Mouse (Mus musculus) limb, embryonic 15.5 days (tissue): ENCODE data around the gene Nrn1l. TPM values are rescaled to one million over a fixed set of nuclear protein-coding genes. Genes with fewer than 3 reads are reported as not detected.
A peak's percentile ranks its signal among the peaks of the same experiment; 100 is the strongest.

Source experiments
- ATAC-seq: fragments of 200-750 bp; cut with Nextera tagmentation; 2 replicates; pipeline ENCODE4 v1.8.0; 2017; ENCODE audit warnings: low read depth, moderate TSS enrichment; ENCODE audit not compliant: insufficient number of reproducible peaks, low FRiP score, low TSS enrichment
- H3K27ac ChIP-seq: fragments of 300-500 bp; sonication (generic); 2 replicates; pipeline ENCODE4 v1.5.1; 2015; ENCODE audit warnings: moderate library complexity, mild to moderate bottlenecking, inconsistent platforms
- H3K27me3 ChIP-seq: fragments of 300-500 bp; sonication (generic); 2 replicates; pipeline ENCODE4 v1.6.1; 2015; ENCODE audit warnings: inconsistent platforms
- H3K36me3 ChIP-seq: fragments of 300-500 bp; sonication (generic); 2 replicates; pipeline ENCODE4 v1.6.1; 2015; ENCODE audit warnings: inconsistent platforms
- H3K4me1 ChIP-seq: fragments of 300-500 bp; sonication (generic); 2 replicates; pipeline ENCODE4 v1.6.1; 2015; ENCODE audit warnings: inconsistent platforms
- H3K4me2 ChIP-seq: fragments of 300-500 bp; sonication (generic); 2 replicates; pipeline ENCODE4 v1.6.1; 2015; ENCODE audit warnings: mild to moderate bottlenecking, inconsistent platforms
- H3K4me3 ChIP-seq: fragments of 300-500 bp; sonication (generic); 2 replicates; pipeline ENCODE4 v1.5.1; 2015; ENCODE audit warnings: mild to moderate bottlenecking, inconsistent platforms
- H3K9ac ChIP-seq: fragments of 300-500 bp; sonication (generic); 2 replicates; pipeline ENCODE4 v1.6.1; 2015; ENCODE audit warnings: inconsistent platforms
- H3K9me3 ChIP-seq: fragments of 300-500 bp; sonication (generic); 2 replicates; pipeline ENCODE4 v1.6.1; 2016; ENCODE audit warnings: inconsistent platforms
- WGBS: fragments of 180-500 bp; shearing (Covaris S2); methylation state at CpG from one replicate; pipeline ENCODE4 v1.1.7; 2015; 5-methylcytosine and 5-hydroxymethylcytosine counted together
- polyA plus RNA-seq: library from polyadenylated mRNA; unstranded; fragments of >200 nt; fragmentation: Nextera tagmentation; extraction: Ambion mirVana; gene quantifications from 2 replicates; pipeline ENCODE4 v1.2.1, GENCODE M21; 2015

The Nrn1l gene
- polyA plus RNA-seq, 1 experiment from 2014 or later, result 0.26 TPM

- Histone ChIP-seq H3K4me3 (peak overlapping the region; percentile 67), H3K4me2 (peak overlapping the region; percentile 93), H3K27ac (peak overlapping the region; percentile 79), H3K4me1 (peaks cover 25% of the 10 kb centered on the region), H3K9me3 (no peaks in the 10 kb centered on the region), H3K36me3 (peaks cover 41% of the 10 kb centered on the region), H3K9ac (peak overlapping the region; percentile 65), H3K27me3 (no peaks in the 10 kb centered on the region)
- WGBS, result under 1% methylated on average over 30 of the region's 30 CpGs
- peak; percentile 82 for ATAC-seq
Measured at GRCm38 (mm10) chr8:105936866-105937475, 43.6 kb downstream of the Nrn1l start.

GRCm38 (mm10) chr8:105937496-105938305, 44.3 kb downstream of the Nrn1l start:
- ATAC-seq, result no peak
- Histone ChIP-seq H3K4me2 (peak overlapping the region; percentile 93), H3K4me1 (peaks cover 25% of the 10 kb centered on the region), H3K9ac (peak overlapping the region; percentile 65), H3K4me3 (peak overlapping the region; percentile 67), H3K27me3 (no peaks in the 10 kb centered on the region), H3K36me3 (peaks cover 41% of the 10 kb centered on the region), H3K9me3 (no peaks in the 10 kb centered on the region), H3K27ac (peak overlapping the region; percentile 79)
- WGBS, result under 1% methylated on average over 33 of the region's 33 CpGs

GRCm38 (mm10) chr8:105938306-105938669, 44.9 kb downstream of the Nrn1l start, which contains the start of gene Psmb10:
Gene Psmb10 (minus strand): TSS chr8:105938444.
- Histone ChIP-seq H3K36me3 (peaks cover 42% of the 10 kb centered on the region), H3K27ac (peak within 1 kb of the TSS; percentile 79), H3K27me3 (no peaks in the 10 kb centered on the region), H3K4me3 (peak within 1 kb of the TSS; percentile 67), H3K4me2 (peak within 1 kb of the TSS; percentile 93), H3K4me1 (peaks cover 25% of the 10 kb centered on the region), H3K9me3 (no peaks in the 10 kb centered on the region), H3K9ac (peak within 1 kb of the TSS; percentile 65)
- no peak for ATAC-seq
- 18% methylated on average over 4 of the region's 4 CpGs for WGBS

- H3K9ac ChIP-seq, result no peak overlapping the region
- no peaks in the 10 kb centered on the region for H3K27me3 ChIP-seq
- H3K27ac ChIP-seq, result no peak overlapping the region
- H3K9me3 ChIP-seq, result no peaks in the 10 kb centered on the region
- peaks cover 71% of the 10 kb centered on the region for H3K36me3 ChIP-seq
- no peak overlapping the region for H3K4me3 ChIP-seq
- peaks cover 10% of the 10 kb centered on the region for H3K4me1 ChIP-seq
- no peak overlapping the region for H3K4me2 ChIP-seq
- WGBS, result 90% methylated on average over 11 of the region's 11 CpGs
- no peak for ATAC-seq
Measured at GRCm38 (mm10) chr8:105942026-105942425, 48.7 kb downstream of the Nrn1l start.

- 94% methylated on average over 5 of the region's 5 CpGs for WGBS
- H3K36me3 ChIP-seq, result peaks cover 76% of the 10 kb centered on the region
- H3K4me3 ChIP-seq, result no peak overlapping the region
- no peaks in the 10 kb centered on the region for H3K9me3 ChIP-seq
- peaks cover 10% of the 10 kb centered on the region for H3K4me1 ChIP-seq
- ATAC-seq, result no peak
- no peak overlapping the region for H3K9ac ChIP-seq
- H3K27me3 ChIP-seq, result no peaks in the 10 kb centered on the region
- H3K27ac ChIP-seq, result no peak overlapping the region
- H3K4me2 ChIP-seq, result no peak overlapping the region
Measured at GRCm38 (mm10) chr8:105942542-105942941, 49.2 kb downstream of the Nrn1l start.

- no peak within 1 kb of the TSS for H3K27ac ChIP-seq
- H3K4me1 ChIP-seq, result peaks cover 5% of the 10 kb centered on the region; the same call in 1 of the 2 replicates
- peaks cover 84% of the 10 kb centered on the region for H3K36me3 ChIP-seq
- WGBS, result 84% methylated on average over 8 of the region's 8 CpGs
- no peak within 1 kb of the TSS for H3K9ac ChIP-seq
- H3K27me3 ChIP-seq, result no peaks in the 10 kb centered on the region
- no peak within 1 kb of the TSS for H3K4me3 ChIP-seq
- ATAC-seq, result no peak
- H3K9me3 ChIP-seq, result no peaks in the 10 kb centered on the region
- H3K4me2 ChIP-seq, result no peak within 1 kb of the TSS
Measured at GRCm38 (mm10) chr8:105943321-105943739, 50.0 kb downstream of the Nrn1l start, which contains the start of gene Lcat. Gene Lcat (minus strand): TSS chr8:105943382.

Other genes with a start within 250 kb of the Nrn1l start
- 0.47 and 0.58 TPM in 2 replicates for gene Carmil2, start 207.3 kb upstream of the Nrn1l start, polyA plus RNA-seq
- 62.6 and 63.2 TPM in 2 replicates for gene Acd, start 192.5 kb upstream of the Nrn1l start, polyA plus RNA-seq
- 15.2 and 17.5 TPM in 2 replicates for gene Pard6a, start 192.4 kb upstream of the Nrn1l start, polyA plus RNA-seq
- gene 4933405L10Rik, start 185.9 kb upstream of the Nrn1l start, polyA plus RNA-seq, result 0.12 TPM in 1 of 2 replicates, not detected in the other
- gene Enkd1, start 185.4 kb upstream of the Nrn1l start, polyA plus RNA-seq, result 21.7 and 23.0 TPM in 2 replicates
- 20.1 and 22.1 TPM in 2 replicates for gene Gfod2, start 134.9 kb upstream of the Nrn1l start, polyA plus RNA-seq
- 11.1 and 11.7 TPM in 2 replicates for gene Ranbp10, start 66.2 kb upstream of the Nrn1l start, polyA plus RNA-seq
- gene Tsnaxip1, start 65.8 kb upstream of the Nrn1l start, polyA plus RNA-seq, result 0.28 and 0.47 TPM in 2 replicates
- 42.3 and 44.7 TPM in 2 replicates for gene Cenpt, start 40.3 kb upstream of the Nrn1l start, polyA plus RNA-seq
- gene Thap11, start 38.4 kb upstream of the Nrn1l start, polyA plus RNA-seq, result 71.2 and 73.0 TPM in 2 replicates
- 195 and 202 TPM in 2 replicates for gene Nutf2, start 33.0 kb upstream of the Nrn1l start, polyA plus RNA-seq
- 47.3 and 49.5 TPM in 2 replicates for gene Edc4, start 12.7 kb upstream of the Nrn1l start, polyA plus RNA-seq
- gene Pskh1, start 6.9 kb downstream of the Nrn1l start, polyA plus RNA-seq, result 36.1 and 38.6 TPM in 2 replicates
- 0.96 and 1.1 TPM in 2 replicates for gene Ctrl, start 40.3 kb downstream of the Nrn1l start, polyA plus RNA-seq
- gene Psmb10, start 44.9 kb downstream of the Nrn1l start, polyA plus RNA-seq, result 30.0 and 30.7 TPM in 2 replicates
- 3.1 and 3.2 TPM in 2 replicates for gene Lcat, start 49.8 kb downstream of the Nrn1l start, polyA plus RNA-seq
- gene Slc12a4, start 72.5 kb downstream of the Nrn1l start, polyA plus RNA-seq, result 57.6 and 62.7 TPM in 2 replicates
- not detected in 2 replicates for gene Dpep3, start 85.9 kb downstream of the Nrn1l start, polyA plus RNA-seq
- gene Dus2, start 97.8 kb downstream of the Nrn1l start, polyA plus RNA-seq, result 22.3 and 25.2 TPM in 2 replicates
- not detected in 2 replicates for gene Dpep2nb, start 112.4 kb downstream of the Nrn1l start, polyA plus RNA-seq
- gene Ddx28, start 118.3 kb downstream of the Nrn1l start, polyA plus RNA-seq, result 18.4 and 19.0 TPM in 2 replicates
- gene Nfatc3, start 165.3 kb downstream of the Nrn1l start, polyA plus RNA-seq, result 5.7 and 6.9 TPM in 2 replicates
- 57.6 and 58.3 TPM in 2 replicates for gene Esrp2, start 243.4 kb downstream of the Nrn1l start, polyA plus RNA-seq